Mouse (Mus musculus): ENCODE results near the gene Dlx3. TPM values are rescaled to one million over a fixed set of nuclear protein-coding genes. Genes with fewer than 3 reads are reported as not detected.
A peak's percentile ranks its signal among the peaks of the same experiment; 100 is the strongest.

The Dlx3 gene
- polyA plus RNA-seq, 1 experiment from 2014 or later: 1.4 TPM

DNA sequence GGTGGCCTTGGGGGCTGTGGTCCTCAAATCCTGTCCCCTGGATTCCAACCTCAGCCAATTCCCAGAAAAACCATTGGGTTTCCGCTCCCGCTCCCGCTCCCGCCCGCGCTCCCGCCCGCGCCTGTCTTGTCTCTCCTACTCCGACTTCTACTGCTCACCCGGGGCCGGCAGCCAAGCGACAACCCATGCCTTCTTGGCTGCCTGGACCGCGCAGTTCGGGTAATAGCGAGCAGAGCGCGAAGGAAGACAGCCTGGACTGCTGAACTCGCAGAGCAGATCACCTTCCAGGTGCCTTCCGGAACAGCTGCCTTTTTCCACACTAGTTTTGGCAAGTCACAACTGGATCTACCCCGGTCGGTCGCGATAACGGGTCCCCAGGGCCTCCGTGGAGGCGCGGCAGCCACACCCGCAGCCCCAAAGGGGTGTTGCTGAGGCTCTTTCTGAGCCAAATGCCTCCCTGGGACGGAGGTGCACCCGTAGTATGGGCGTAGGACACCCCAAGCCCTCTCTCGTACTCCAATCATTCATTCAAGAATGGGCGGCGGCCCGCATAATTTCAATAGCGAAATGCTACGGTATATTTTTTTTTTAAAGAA lies 23.2 kb downstream of the Dlx3 start:
- DNase-seq (ENCODE audit: low spot score): peak; percentile 67
- Histone ChIP-seq H3K36me3 (ENCODE audit: control insufficient read depth, insufficient read depth, low read length) (no peaks in the 10 kb centered on the region), H3K4me2 (ENCODE audit: low read depth, low read length, severe bottlenecking) (no peak overlapping the region), H3K4me3 (ENCODE audit: low read depth, low read length) (no peak overlapping the region), H3K4me1 (replicated peaks; ENCODE audit: control insufficient read depth, insufficient read depth, low read length) (peaks cover 18% of the 10 kb centered on the region), H3K9me3 (ENCODE audit: control insufficient read depth, low read length) (no peaks in the 10 kb centered on the region), H3K27me3 (ENCODE audit: control insufficient read depth, insufficient read depth, low read length) (peaks cover 99% of the 10 kb centered on the region), H3K9ac (ENCODE audit: low read length) (no peak overlapping the region), H3K27ac (ENCODE audit: low read depth, low read length) (no peak overlapping the region)
- ATAC-seq (replicated peaks; ENCODE audit: low FRiP score): no peak
- 3% methylated on average over 39 of the region's 39 CpGs for WGBS

DNA sequence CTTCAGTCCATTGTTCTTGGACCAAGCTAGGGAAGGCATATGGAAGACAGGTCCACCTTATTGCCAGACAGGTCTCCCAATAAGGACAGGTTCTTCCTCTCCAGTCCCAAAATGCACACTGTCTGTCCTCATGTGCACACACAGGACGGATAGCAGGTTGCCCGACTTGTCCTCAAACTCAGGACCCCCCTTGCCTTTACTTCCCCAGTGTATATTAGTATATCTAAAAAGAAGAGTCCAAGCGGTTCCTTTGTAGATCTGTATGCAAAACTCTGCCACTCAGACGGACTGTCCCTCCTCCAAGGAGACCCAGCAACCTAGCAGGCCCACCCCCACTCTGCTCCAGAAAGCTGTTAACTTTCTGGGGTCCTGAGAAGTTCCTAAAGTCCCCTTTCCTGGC lies 23.7 kb downstream of the Dlx3 start:
- Histone ChIP-seq H3K4me2 (ENCODE audit: low read depth, low read length, severe bottlenecking) (no peak overlapping the region), H3K36me3 (ENCODE audit: control insufficient read depth, insufficient read depth, low read length) (no peaks in the 10 kb centered on the region), H3K9ac (ENCODE audit: low read length) (no peak overlapping the region), H3K4me3 (ENCODE audit: low read depth, low read length) (no peak overlapping the region), H3K27me3 (ENCODE audit: control insufficient read depth, insufficient read depth, low read length) (peaks cover 100% of the 10 kb centered on the region), H3K9me3 (ENCODE audit: control insufficient read depth, low read length) (no peaks in the 10 kb centered on the region), H3K27ac (ENCODE audit: low read depth, low read length) (no peak overlapping the region), H3K4me1 (replicated peaks; ENCODE audit: control insufficient read depth, insufficient read depth, low read length) (peaks cover 18% of the 10 kb centered on the region)
- DNase-seq (ENCODE audit: low spot score) (no peak), ATAC-seq (replicated peaks; ENCODE audit: low FRiP score) (no peak)
- WGBS: 4% methylated on average over 4 of the region's 4 CpGs

DNA sequence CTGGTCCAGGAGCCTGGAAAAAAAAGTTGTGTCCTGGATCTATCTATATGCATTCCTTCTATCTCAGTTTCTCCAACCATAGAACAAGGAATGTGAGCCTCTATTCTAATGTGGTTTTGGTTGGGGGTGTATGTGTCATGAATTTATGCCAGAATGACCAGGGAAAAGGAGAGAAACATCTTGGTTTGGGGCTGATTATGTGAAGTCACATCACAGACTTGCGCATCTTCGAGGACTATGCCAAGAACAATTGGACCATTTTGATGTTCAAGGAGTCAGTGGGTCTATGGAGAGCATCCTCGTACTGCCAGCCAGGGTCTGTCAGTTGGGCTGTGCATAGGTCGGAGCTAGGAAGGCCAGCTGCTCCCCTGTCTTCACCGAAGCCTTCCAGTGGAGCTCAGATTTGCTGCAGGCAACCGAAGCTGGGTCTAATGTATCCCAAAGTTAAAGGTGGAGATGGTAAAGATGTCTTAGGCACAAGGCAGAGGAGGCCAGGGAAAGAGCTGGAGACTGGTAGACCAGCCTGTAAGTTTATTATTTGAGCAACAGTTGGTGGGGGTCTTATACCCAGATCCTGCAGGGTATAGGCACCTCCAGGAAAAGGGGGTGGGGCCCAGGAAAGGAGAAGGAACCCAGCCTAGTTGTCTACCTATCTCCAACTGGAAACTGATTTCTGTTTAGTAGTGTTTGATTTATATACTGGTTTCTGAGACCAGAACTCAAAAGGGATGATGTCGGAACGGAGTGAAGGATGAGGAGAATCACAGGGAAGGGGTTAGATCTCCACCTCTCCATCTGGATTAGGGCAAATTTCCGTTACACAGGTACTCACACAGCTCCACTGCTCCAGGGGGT lies 24.4 kb downstream of the Dlx3 start:
- H3K9me3 ChIP-seq (ENCODE audit: control insufficient read depth, low read length): no peaks in the 10 kb centered on the region
- peaks cover 100% of the 10 kb centered on the region for H3K27me3 ChIP-seq (ENCODE audit: control insufficient read depth, insufficient read depth, low read length)
- peaks cover 16% of the 10 kb centered on the region for H3K4me1 ChIP-seq (replicated peaks; ENCODE audit: control insufficient read depth, insufficient read depth, low read length)
- no peak overlapping the region for H3K4me3 ChIP-seq (ENCODE audit: low read depth, low read length)
- DNase-seq (ENCODE audit: low spot score): no peak
- H3K9ac ChIP-seq (ENCODE audit: low read length): no peak overlapping the region
- no peak overlapping the region for H3K4me2 ChIP-seq (ENCODE audit: low read depth, low read length, severe bottlenecking)
- WGBS: 8% methylated on average over 9 of the region's 9 CpGs
- no peaks in the 10 kb centered on the region for H3K36me3 ChIP-seq (ENCODE audit: control insufficient read depth, insufficient read depth, low read length)
- H3K27ac ChIP-seq (ENCODE audit: low read depth, low read length): no peak overlapping the region
- ATAC-seq (replicated peaks; ENCODE audit: low FRiP score): no peak

DNA sequence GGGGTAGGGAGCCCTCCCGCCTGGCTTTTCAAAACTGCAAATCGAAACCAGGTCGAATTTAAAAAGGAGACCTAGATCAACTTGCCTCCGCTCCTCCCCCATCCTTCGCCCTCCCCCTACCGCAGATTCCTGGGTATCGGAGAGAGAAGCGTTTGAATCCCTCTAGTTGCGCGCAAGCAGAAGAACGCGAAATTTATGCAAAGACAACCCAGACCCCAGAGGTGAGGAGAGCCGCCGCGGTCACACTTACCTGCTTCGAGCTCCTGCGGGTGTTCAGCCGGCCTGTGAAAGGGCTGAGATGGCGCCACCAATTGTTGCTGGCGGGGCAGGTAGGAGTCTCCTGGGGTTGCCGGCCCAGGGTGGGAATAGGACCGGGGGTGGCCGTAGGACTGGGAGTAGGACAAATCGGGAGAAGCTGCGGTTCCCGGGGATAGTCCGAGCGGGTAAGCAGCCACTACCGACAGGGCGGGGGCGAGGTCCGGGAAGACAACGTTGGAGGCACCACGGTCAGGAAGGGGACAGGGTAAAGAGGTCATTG lies 25.1 kb downstream of the Dlx3 start:
- Histone ChIP-seq H3K4me1 (replicated peaks; ENCODE audit: control insufficient read depth, insufficient read depth, low read length) (peaks cover 12% of the 10 kb centered on the region), H3K27ac (ENCODE audit: low read depth, low read length) (no peak overlapping the region), H3K9me3 (ENCODE audit: control insufficient read depth, low read length) (no peaks in the 10 kb centered on the region), H3K27me3 (ENCODE audit: control insufficient read depth, insufficient read depth, low read length) (peaks cover 99% of the 10 kb centered on the region), H3K4me2 (ENCODE audit: low read depth, low read length, severe bottlenecking) (peak overlapping the region; percentile 55; the same call in 1 of the 2 replicates), H3K4me3 (ENCODE audit: low read depth, low read length) (peak overlapping the region; percentile 6; the same call in 1 of the 2 replicates), H3K9ac (ENCODE audit: low read length) (no peak overlapping the region), H3K36me3 (ENCODE audit: control insufficient read depth, insufficient read depth, low read length) (no peaks in the 10 kb centered on the region)
- ATAC-seq (replicated peaks; ENCODE audit: low FRiP score) (no peak), DNase-seq (ENCODE audit: low spot score) (no peak)
- WGBS: under 1% methylated on average over 34 of the region's 34 CpGs

DNA sequence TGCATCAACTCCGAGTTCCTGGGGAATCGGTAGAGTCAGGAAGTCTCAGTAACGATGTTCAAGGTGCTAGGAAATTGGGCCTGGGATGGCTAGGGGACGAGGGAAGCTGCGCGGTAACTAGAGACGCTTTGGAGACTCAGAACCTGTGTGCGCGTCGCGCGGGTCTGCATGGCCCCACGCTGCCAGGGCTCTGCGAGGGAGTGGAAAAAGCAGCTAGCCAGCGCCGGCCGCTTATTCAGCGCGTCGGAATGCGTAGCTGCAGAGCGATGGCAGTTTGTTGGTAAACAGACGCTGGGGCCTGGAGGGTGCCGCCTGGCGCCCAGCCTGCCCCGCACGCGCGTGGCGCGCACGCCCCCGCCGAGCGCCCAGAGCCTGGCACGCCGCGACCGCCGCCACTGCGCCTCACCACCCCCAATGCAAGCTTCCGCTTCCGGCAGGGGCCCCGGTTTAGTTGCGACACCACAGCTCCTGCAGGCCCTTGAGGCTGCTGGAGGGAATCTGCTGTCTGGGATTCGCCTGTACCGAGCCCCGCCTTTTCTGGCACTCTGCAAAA lies 26.0 kb downstream of the Dlx3 start, which contains the start of gene Dlx4:
Dlx4 (minus strand) TSS at position 413 of the 553 bp plus-strand sequence.
- Histone ChIP-seq H3K9me3 (ENCODE audit: control insufficient read depth, low read length) (no peaks in the 10 kb centered on the region), H3K27me3 (ENCODE audit: control insufficient read depth, insufficient read depth, low read length) (peaks cover 98% of the 10 kb centered on the region), H3K9ac (ENCODE audit: low read length) (peak within 1 kb of the TSS; percentile 45), H3K4me1 (replicated peaks; ENCODE audit: control insufficient read depth, insufficient read depth, low read length) (peaks cover 12% of the 10 kb centered on the region), H3K4me2 (ENCODE audit: low read depth, low read length, severe bottlenecking) (peak within 1 kb of the TSS; percentile 55), H3K36me3 (ENCODE audit: control insufficient read depth, insufficient read depth, low read length) (no peaks in the 10 kb centered on the region), H3K4me3 (ENCODE audit: low read depth, low read length) (peak within 1 kb of the TSS; percentile 34), H3K27ac (ENCODE audit: low read depth, low read length) (no peak within 1 kb of the TSS)
- ATAC-seq (replicated peaks; ENCODE audit: low FRiP score): no peak
- under 1% methylated on average over 48 of the region's 48 CpGs for WGBS
- DNase-seq (ENCODE audit: low spot score): peak; percentile 68

DNA sequence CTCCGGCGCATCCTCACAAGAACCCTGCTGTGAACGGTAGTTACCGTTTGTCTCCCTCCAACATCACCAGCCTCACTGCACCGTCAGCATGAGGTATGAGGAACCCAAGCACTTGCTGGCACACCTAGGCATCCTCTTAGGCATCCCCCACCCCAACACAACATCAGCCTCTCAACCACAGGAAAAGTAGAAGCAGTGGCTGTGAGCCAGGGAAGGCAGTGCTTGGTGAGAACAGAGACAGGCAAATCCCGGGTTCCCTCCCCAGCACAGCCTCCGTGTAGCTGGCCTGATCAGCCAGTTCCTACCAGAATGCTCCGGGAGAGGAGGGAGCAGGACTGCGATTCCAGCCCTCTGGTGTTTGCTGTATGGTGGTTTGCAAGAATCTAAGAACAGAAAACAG lies 28.8 kb downstream of the Dlx3 start:
- Histone ChIP-seq H3K4me2 (ENCODE audit: low read depth, low read length, severe bottlenecking) (no peak overlapping the region), H3K9me3 (ENCODE audit: control insufficient read depth, low read length) (no peaks in the 10 kb centered on the region), H3K9ac (ENCODE audit: low read length) (no peak overlapping the region), H3K4me3 (ENCODE audit: low read depth, low read length) (no peak overlapping the region), H3K4me1 (replicated peaks; ENCODE audit: control insufficient read depth, insufficient read depth, low read length) (peaks cover 8% of the 10 kb centered on the region), H3K36me3 (ENCODE audit: control insufficient read depth, insufficient read depth, low read length) (no peaks in the 10 kb centered on the region), H3K27ac (ENCODE audit: low read depth, low read length) (no peak overlapping the region), H3K27me3 (ENCODE audit: control insufficient read depth, insufficient read depth, low read length) (peaks cover 84% of the 10 kb centered on the region)
- 2% methylated on average over 9 of the region's 9 CpGs for WGBS
- DNase-seq (ENCODE audit: low spot score) (no peak), ATAC-seq (replicated peaks; ENCODE audit: low FRiP score) (no peak)

DNA sequence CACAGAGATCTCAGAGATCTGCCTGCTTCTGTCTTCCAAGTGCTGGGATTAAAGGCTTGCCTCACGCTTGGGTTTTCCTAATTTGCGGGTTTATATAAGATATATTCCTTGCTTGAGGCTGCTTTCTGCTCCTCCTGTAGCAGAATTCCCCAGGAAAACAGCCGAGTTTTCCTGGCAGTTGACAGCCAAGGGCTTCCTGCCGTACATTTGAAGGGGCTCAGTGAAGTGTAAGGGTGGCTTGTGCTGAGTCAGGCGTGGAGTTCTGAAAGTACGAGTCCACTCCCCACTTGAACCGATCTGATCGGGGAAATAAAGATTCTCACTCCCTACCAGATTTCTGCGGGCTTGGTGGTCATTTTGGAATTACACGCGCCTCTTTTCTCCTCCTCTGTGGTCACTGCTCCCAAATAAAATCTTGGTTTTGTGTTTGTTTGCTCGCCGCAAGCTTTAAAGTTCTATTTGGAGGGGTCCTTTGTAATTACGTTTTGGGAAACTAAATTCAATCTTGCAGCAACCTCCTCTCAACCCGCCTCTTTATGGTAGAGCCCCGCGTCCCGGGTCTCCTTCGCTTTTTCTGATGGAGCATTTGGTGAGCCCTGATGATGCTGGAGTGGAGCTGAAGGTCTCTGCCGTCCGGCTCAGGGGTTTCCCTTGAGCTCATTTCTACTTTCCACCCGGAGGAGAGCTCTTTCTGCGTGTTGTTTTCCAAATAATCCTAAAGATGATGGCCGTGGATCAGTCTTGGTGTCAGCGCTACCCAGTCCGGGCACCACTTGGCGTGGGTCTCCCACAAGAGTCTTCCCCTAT lies 29.7 kb downstream of the Dlx3 start:
- no peak overlapping the region for H3K4me2 ChIP-seq (ENCODE audit: low read depth, low read length, severe bottlenecking)
- H3K36me3 ChIP-seq (ENCODE audit: control insufficient read depth, insufficient read depth, low read length): no peaks in the 10 kb centered on the region
- WGBS: 1% methylated on average over 27 of the region's 27 CpGs
- DNase-seq (ENCODE audit: low spot score) (no peak), ATAC-seq (replicated peaks; ENCODE audit: low FRiP score) (no peak)
- no peak overlapping the region for H3K9ac ChIP-seq (ENCODE audit: low read length)
- H3K4me1 ChIP-seq (replicated peaks; ENCODE audit: control insufficient read depth, insufficient read depth, low read length): peaks cover 8% of the 10 kb centered on the region
- H3K27me3 ChIP-seq (ENCODE audit: control insufficient read depth, insufficient read depth, low read length): peaks cover 75% of the 10 kb centered on the region
- no peak overlapping the region for H3K4me3 ChIP-seq (ENCODE audit: low read depth, low read length)
- H3K27ac ChIP-seq (ENCODE audit: low read depth, low read length): no peak overlapping the region
- no peaks in the 10 kb centered on the region for H3K9me3 ChIP-seq (ENCODE audit: control insufficient read depth, low read length)
